Mouse (Mus musculus): ENCODE measurements around the gene Chic1. TPM values are rescaled to one million over a fixed set of nuclear protein-coding genes. Genes with fewer than 3 reads are reported as not detected.

The Chic1 gene
- polyA plus RNA-seq, 2 experiments = 0.23 to 0.26 TPM

GRCm38 (mm10) chrX:103374250-103374649 is 18.0 kb downstream of the Chic1 start:
- WGBS (ENCODE audit: insufficient replicate concordance) = 48% methylated on average over 5 of the region's 5 CpGs
- ATAC-seq (ENCODE audit: insufficient read depth) = no peak
- no peaks in the 10 kb centered on the region; the same call in 1 of the 2 replicates for H3K27me3 ChIP-seq (ENCODE audit: control insufficient read depth, insufficient read depth, low read length)

DNA sequence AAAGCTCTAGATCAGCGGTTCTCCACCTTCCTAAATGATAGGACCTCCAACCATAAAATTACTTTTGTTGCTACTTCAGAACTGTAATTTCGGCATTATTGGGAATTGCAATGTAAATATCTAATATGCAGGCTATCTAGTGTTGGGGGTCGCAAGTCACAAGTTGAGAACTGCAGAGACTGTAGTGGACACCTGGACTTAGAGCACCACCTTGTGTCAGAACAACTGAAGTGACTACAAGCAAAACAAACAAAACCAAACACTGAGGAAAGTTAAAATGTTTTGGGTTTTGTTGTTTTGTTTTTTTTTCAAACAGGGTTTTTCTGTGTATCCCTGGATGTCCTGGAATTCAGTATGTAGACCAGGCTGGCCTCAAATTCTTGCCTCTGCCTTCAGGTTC is 28.3 kb downstream of the Chic1 start:
- no peak overlapping the region for H3K4me3 ChIP-seq (ENCODE audit: insufficient read depth in 1 of 2, low read depth in 2 of 2, low read length in 2 of 2)
- H3K36me3 ChIP-seq (replicated peaks; ENCODE audit: control insufficient read depth, insufficient read depth, low read depth) = no peaks in the 10 kb centered on the region
- no peak overlapping the region for H3K27ac ChIP-seq
- H3K4me1 ChIP-seq (replicated peaks; ENCODE audit: control insufficient read depth in 2 of 2, insufficient read depth in 2 of 2, low read length in 1 of 2) = no peaks in the 10 kb centered on the region
- no peak overlapping the region for H3K9ac ChIP-seq (replicated peaks)
- H3K9me3 ChIP-seq (ENCODE audit: control insufficient read depth, low read length) = no peaks in the 10 kb centered on the region
- DNase-seq (ENCODE audit: low read depth in 3 of 3, low spot score in 3 of 3) = no peak
- no peaks in the 10 kb centered on the region; the same call in 1 of the 2 replicates for H3K27me3 ChIP-seq (ENCODE audit: control insufficient read depth, insufficient read depth, low read length)
- TF ChIP-seq CTCF (IDR thresholded peaks at IDR 0.05; ENCODE audit: low read depth) (no peak; the same call in 1 of the 2 replicates), EP300 (IDR thresholded peaks at IDR 0.05; ENCODE audit: low read depth) (no peak)
- no peak for ATAC-seq (ENCODE audit: insufficient read depth)
- no peak overlapping the region for H3K4me2 ChIP-seq (ENCODE audit: low read depth)
- WGBS (ENCODE audit: insufficient replicate concordance) = 51% methylated on average over 3 of the region's 3 CpGs

More at GRCm38 (mm10) chrX:103374250-103374649, 18.0 kb downstream of the Chic1 start:
- Histone ChIP-seq H3K27ac (no peak overlapping the region), H3K4me3 (ENCODE audit: insufficient read depth in 1 of 2, low read depth in 2 of 2, low read length in 2 of 2) (no peak overlapping the region), H3K4me2 (ENCODE audit: low read depth) (no peak overlapping the region), H3K36me3 (replicated peaks; ENCODE audit: control insufficient read depth, insufficient read depth, low read depth) (no peaks in the 10 kb centered on the region), H3K9me3 (ENCODE audit: control insufficient read depth, low read length) (no peaks in the 10 kb centered on the region), H3K4me1 (replicated peaks; ENCODE audit: control insufficient read depth in 2 of 2, insufficient read depth in 2 of 2, low read length in 1 of 2) (no peaks in the 10 kb centered on the region), H3K9ac (replicated peaks) (no peak overlapping the region)
- no peak for DNase-seq (ENCODE audit: low read depth in 3 of 3, low spot score in 3 of 3)
- TF ChIP-seq EP300 (IDR thresholded peaks at IDR 0.05; ENCODE audit: low read depth) (no peak), CTCF (IDR thresholded peaks at IDR 0.05; ENCODE audit: low read depth) (peak; percentile 38)

DNA sequence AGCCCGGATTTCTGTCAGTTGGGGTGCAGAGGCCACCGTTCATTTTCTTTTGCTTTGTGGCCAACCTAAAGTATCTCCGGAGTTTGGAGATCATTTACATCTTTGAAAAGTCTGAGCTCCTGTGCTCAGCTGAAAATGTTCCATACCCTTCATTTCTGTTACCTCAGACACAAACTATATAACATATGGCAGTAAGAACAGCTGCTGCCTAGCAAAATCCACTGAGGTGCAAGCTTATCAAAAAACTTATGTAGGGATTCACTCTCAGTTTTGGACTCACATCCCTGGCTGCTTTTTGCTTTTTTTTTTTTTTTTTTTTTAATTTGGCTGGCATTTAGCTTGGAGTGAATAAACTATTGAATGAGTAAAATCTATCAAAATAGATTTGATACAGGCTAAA is 31.9 kb downstream of the Chic1 start:
- TF ChIP-seq EP300 (IDR thresholded peaks at IDR 0.05; ENCODE audit: low read depth) (no peak), CTCF (IDR thresholded peaks at IDR 0.05; ENCODE audit: low read depth) (no peak)
- 69% methylated on average over 3 of the region's 3 CpGs for WGBS (ENCODE audit: insufficient replicate concordance)

GRCm38 (mm10) chrX:103393841-103394240 is 37.6 kb downstream of the Chic1 start:
- no peak for ATAC-seq (ENCODE audit: insufficient read depth)
- WGBS (ENCODE audit: insufficient replicate concordance) = 25% methylated on average over 1 of the region's 1 CpGs
- DNase-seq (ENCODE audit: low read depth in 3 of 3, low spot score in 3 of 3) = no peak

More for the DNA sequence above, 31.9 kb downstream of the Chic1 start:
- no peak overlapping the region for H3K4me2 ChIP-seq (ENCODE audit: low read depth)
- no peak overlapping the region for H3K27ac ChIP-seq
- no peaks in the 10 kb centered on the region for H3K9me3 ChIP-seq (ENCODE audit: control insufficient read depth, low read length)
- DNase-seq (ENCODE audit: low read depth in 3 of 3, low spot score in 3 of 3) (no peak), ATAC-seq (ENCODE audit: insufficient read depth) (no peak)
- no peak overlapping the region for H3K9ac ChIP-seq (replicated peaks)
- no peak overlapping the region for H3K4me3 ChIP-seq (ENCODE audit: insufficient read depth in 1 of 2, low read depth in 2 of 2, low read length in 2 of 2)
- no peaks in the 10 kb centered on the region; the same call in 1 of the 2 replicates for H3K27me3 ChIP-seq (ENCODE audit: control insufficient read depth, insufficient read depth, low read length)
- no peaks in the 10 kb centered on the region for H3K36me3 ChIP-seq (replicated peaks; ENCODE audit: control insufficient read depth, insufficient read depth, low read depth)
- H3K4me1 ChIP-seq (replicated peaks; ENCODE audit: control insufficient read depth in 2 of 2, insufficient read depth in 2 of 2, low read length in 1 of 2) = no peaks in the 10 kb centered on the region

GRCm38 (mm10) chrX:103405021-103405420 is 48.7 kb downstream of the Chic1 start:
- 48% methylated on average over 13 of the region's 13 CpGs for WGBS (ENCODE audit: insufficient replicate concordance)
- Histone ChIP-seq H3K9me3 (ENCODE audit: control insufficient read depth, low read length) (no peaks in the 10 kb centered on the region), H3K36me3 (replicated peaks; ENCODE audit: control insufficient read depth, insufficient read depth, low read depth) (no peaks in the 10 kb centered on the region), H3K4me1 (replicated peaks; ENCODE audit: control insufficient read depth in 2 of 2, insufficient read depth in 2 of 2, low read length in 1 of 2) (no peaks in the 10 kb centered on the region), H3K27me3 (ENCODE audit: control insufficient read depth, insufficient read depth, low read length) (no peaks in the 10 kb centered on the region; the same call in 1 of the 2 replicates), H3K4me3 (ENCODE audit: insufficient read depth in 1 of 2, low read depth in 2 of 2, low read length in 2 of 2) (no peak overlapping the region), H3K27ac (no peak overlapping the region), H3K9ac (replicated peaks) (no peak overlapping the region), H3K4me2 (ENCODE audit: low read depth) (no peak overlapping the region)
- TF ChIP-seq CTCF (IDR thresholded peaks at IDR 0.05; ENCODE audit: low read depth) (no peak), EP300 (IDR thresholded peaks at IDR 0.05; ENCODE audit: low read depth) (no peak)
- DNase-seq (ENCODE audit: low read depth in 3 of 3, low spot score in 3 of 3) (peak in 1 of 3 experiments; percentile 0), ATAC-seq (ENCODE audit: insufficient read depth) (no peak)

More at GRCm38 (mm10) chrX:103393841-103394240, 37.6 kb downstream of the Chic1 start:
- Histone ChIP-seq H3K4me3 (ENCODE audit: insufficient read depth in 1 of 2, low read depth in 2 of 2, low read length in 2 of 2) (no peak overlapping the region), H3K27ac (no peak overlapping the region), H3K4me1 (replicated peaks; ENCODE audit: control insufficient read depth in 2 of 2, insufficient read depth in 2 of 2, low read length in 1 of 2) (no peaks in the 10 kb centered on the region), H3K9ac (replicated peaks) (no peak overlapping the region), H3K27me3 (ENCODE audit: control insufficient read depth, insufficient read depth, low read length) (no peaks in the 10 kb centered on the region; the same call in 1 of the 2 replicates), H3K9me3 (ENCODE audit: control insufficient read depth, low read length) (no peaks in the 10 kb centered on the region), H3K4me2 (ENCODE audit: low read depth) (no peak overlapping the region), H3K36me3 (replicated peaks; ENCODE audit: control insufficient read depth, insufficient read depth, low read depth) (no peaks in the 10 kb centered on the region)
- no peak for TF ChIP-seq CTCF (IDR thresholded peaks at IDR 0.05; ENCODE audit: low read depth)
- no peak for TF ChIP-seq EP300 (IDR thresholded peaks at IDR 0.05; ENCODE audit: low read depth)
